Mouse (Mus musculus) thymus, postnatal 10 days (tissue): ENCODE results near the gene Pga5.

Experiments used
- DNase-seq, 2 experiments: peaks; one replicate each; pipeline ENCODE4 v3.0.0; 2021; ENCODE audit warnings: low spot score in 2 of 2

Pga5 gene

GRCm38 (mm10) chr19:10665093-10665492, 12.8 kb downstream of the Pga5 start:
- DNase-seq = no peak

GRCm38 (mm10) chr19:10662665-10663064, 15.2 kb downstream of the Pga5 start:
- no peak for DNase-seq

- DNase-seq = no peak
Measured at GRCm38 (mm10) chr19:10661919-10662318, 16.0 kb downstream of the Pga5 start.

- no peak for DNase-seq
Measured at GRCm38 (mm10) chr19:10661373-10661772, 16.5 kb downstream of the Pga5 start.

GRCm38 (mm10) chr19:10658406-10658805, 19.5 kb downstream of the Pga5 start:
- no peak for DNase-seq

GRCm38 (mm10) chr19:10657742-10658141, 20.1 kb downstream of the Pga5 start:
- DNase-seq = no peak

GRCm38 (mm10) chr19:10656058-10656457, 21.8 kb downstream of the Pga5 start:
- DNase-seq = no peak

- peak; percentile 26 to 37 for DNase-seq
Measured at GRCm38 (mm10) chr19:10648156-10648555, 29.7 kb downstream of the Pga5 start.

GRCm38 (mm10) chr19:10645616-10646015, 32.3 kb downstream of the Pga5 start:
- DNase-seq = no peak

GRCm38 (mm10) chr19:10640589-10641378, 37.1 kb downstream of the Pga5 start:
- DNase-seq = no peak

GRCm38 (mm10) chr19:10640080-10640479, 37.8 kb downstream of the Pga5 start:
- DNase-seq = no peak

GRCm38 (mm10) chr19:10637840-10638239, 40.0 kb downstream of the Pga5 start:
- no peak for DNase-seq

GRCm38 (mm10) chr19:10634872-10635318, 43.0 kb downstream of the Pga5 start:
- DNase-seq = no peak

- peak; percentile 34 to 48 for DNase-seq
Measured at GRCm38 (mm10) chr19:10634106-10634871, 43.6 kb downstream of the Pga5 start, which contains the start of gene Vwce. Gene Vwce (plus strand): TSS chr19:10634213.
